Mouse (Mus musculus) liver, postnatal 0 days (tissue): ENCODE data around the gene Hltf.

ENCODE experiments used
- CTCF ChIP-seq: sonication (generic); IDR thresholded peaks from 2 replicates; pipeline ENCODE4 v1.5.1; 2016; ENCODE audit warnings: antibody characterized with exemption, low read depth
- EP300 ChIP-seq: IDR thresholded peaks from 2 replicates; pipeline ENCODE4 v1.6.1; 2016; ENCODE audit warnings: antibody characterized with exemption, low read depth, mild to moderate bottlenecking

GRCm38 (mm10) chr3:20145696-20146113 is 88.1 kb downstream of the Hltf start:
- TF ChIP-seq CTCF (no peak), EP300 (no peak)
